Mouse (Mus musculus): ENCODE data around the gene Invs. TPM values are rescaled to one million over a fixed set of nuclear protein-coding genes. Genes with fewer than 3 reads are reported as not detected.

Gene Invs
- total and polyA plus RNA-seq, 3 experiments = 2.5 to 2.7 TPM; not detected in 1

DNA sequence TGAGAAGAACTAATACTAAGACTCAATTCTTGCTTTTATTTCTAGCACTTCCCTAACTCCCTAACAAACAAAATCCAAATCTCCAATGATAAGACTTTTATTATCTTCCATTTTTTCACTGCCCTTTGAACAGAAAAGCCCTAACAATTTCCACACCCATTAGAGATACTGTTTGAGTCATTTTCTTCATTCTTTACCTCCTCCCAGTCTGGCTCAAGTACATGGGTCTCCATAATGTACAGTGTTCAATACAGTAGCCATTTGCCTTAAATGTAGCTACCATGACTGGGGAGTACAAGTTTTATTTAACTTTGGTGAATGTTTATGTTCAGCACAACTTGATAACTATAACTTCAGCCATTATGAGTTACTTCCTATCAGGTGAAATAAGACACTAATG, 9.0 kb upstream of the Invs start:
- H3K4me1 ChIP-seq (ENCODE audit: control insufficient read depth in 1 of 2, insufficient read depth in 2 of 2, low read length in 2 of 2) = peaks cover 7 to 17% of the 10 kb centered on the region in 2 experiments; a peak in 3 of 4 replicates

DNA sequence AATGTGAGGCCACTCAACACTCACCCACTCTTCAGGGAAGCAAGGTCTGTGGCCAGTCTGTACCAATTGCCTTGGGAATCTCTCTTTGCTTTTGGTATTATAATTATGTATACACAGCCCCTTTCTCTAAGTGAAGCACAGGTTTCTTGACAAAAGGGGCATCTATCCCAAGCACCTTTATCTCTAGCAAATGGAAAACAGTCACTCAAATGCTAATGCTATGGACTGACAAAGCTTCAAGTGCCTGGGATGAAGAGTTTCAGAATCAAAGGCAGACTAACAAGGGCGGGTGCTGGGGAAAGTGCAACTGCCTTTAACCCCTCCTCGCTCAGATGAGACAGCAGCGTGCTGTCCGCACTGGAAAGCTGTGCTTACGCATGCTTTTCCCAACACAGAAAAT, 7.7 kb upstream of the Invs start:
- H3K4me1 ChIP-seq (ENCODE audit: control insufficient read depth in 1 of 2, insufficient read depth in 2 of 2, low read length in 2 of 2) = peaks cover 7 to 14% of the 10 kb centered on the region in 2 experiments; a peak in 3 of 4 replicates
- no peaks in the 10 kb centered on the region for H3K9me3 ChIP-seq (replicated peaks; ENCODE audit: insufficient read depth, low read length)
- H3K36me3 ChIP-seq (ENCODE audit: control insufficient read depth in 1 of 2, insufficient read depth in 2 of 2, low read length in 2 of 2) = peaks cover 0 to 18% of the 10 kb centered on the region in 2 experiments; a peak in 3 of 4 replicates
- no peaks in the 10 kb centered on the region for H3K27me3 ChIP-seq (ENCODE audit: control insufficient read depth in 1 of 2, insufficient read depth in 2 of 2, low read length in 2 of 2)
- TF ChIP-seq CTCF (IDR thresholded peaks at IDR 0.05 in 2 of 3, conservative IDR thresholded peaks at IDR 0.05 in 1 of 3; ENCODE audit: control insufficient read depth in 1 of 3, insufficient read depth in 1 of 3, low read depth in 2 of 3, low read length in 3 of 3, poor library complexity in 1 of 3, severe bottlenecking in 1 of 3) (no peak), EP300 (IDR thresholded peaks at IDR 0.05; ENCODE audit: low read depth in 1 of 2, low read length in 2 of 2) (no peak), MAX (IDR thresholded peaks at IDR 0.05; ENCODE audit: low read length) (no peak), USF1 (IDR thresholded peaks at IDR 0.05; ENCODE audit: low read depth, low read length) (no peak), POLR2AphosphoS2 (IDR thresholded peaks at IDR 0.05; ENCODE audit: low read length) (no peak), GATA1 (IDR thresholded peaks at IDR 0.05; ENCODE audit: low read depth, low read length) (no peak), MAFK (IDR thresholded peaks at IDR 0.05; ENCODE audit: borderline replicate concordance, low read depth, low read length) (no peak), ZNF384 (IDR thresholded peaks at IDR 0.05; ENCODE audit: low read depth, low read length) (no peak), RCOR1 (IDR thresholded peaks at IDR 0.05; ENCODE audit: low read depth, low read length) (no peak), SMC3 (IDR thresholded peaks at IDR 0.05; ENCODE audit: low read depth, low read length) (no peak), MAZ (IDR thresholded peaks at IDR 0.05; ENCODE audit: low read depth, low read length) (no peak), ELF1 (IDR thresholded peaks at IDR 0.05; ENCODE audit: low read depth, low read length) (no peak), SIN3A (IDR thresholded peaks at IDR 0.05; ENCODE audit: low read length) (no peak), TAL1 (IDR thresholded peaks at IDR 0.05; ENCODE audit: low read length) (no peak), KAT2A (conservative IDR thresholded peaks at IDR 0.05; ENCODE audit: low read depth, low read length) (no peak), TCF12 (IDR thresholded peaks at IDR 0.05; ENCODE audit: low read depth, low read length) (no peak), ZKSCAN1 (IDR thresholded peaks at IDR 0.05; ENCODE audit: low read depth, low read length) (no peak), MEF2A (IDR thresholded peaks at IDR 0.05; ENCODE audit: extremely low read depth, insufficient replicate concordance, low read depth, low read length, poor library complexity, severe bottlenecking) (no peak), NELFE (IDR thresholded peaks at IDR 0.05; ENCODE audit: low read depth, low read length) (no peak), CHD2 (IDR thresholded peaks at IDR 0.05; ENCODE audit: low read length) (no peak)
- peaks cover 43% of the 10 kb centered on the region for H3K79me2 ChIP-seq (ENCODE audit: control insufficient read depth, insufficient read depth, low read length, poor library complexity)
- no peak for DNase-seq (ENCODE audit: low read depth, low spot score)
- H3K9ac ChIP-seq (ENCODE audit: control insufficient read depth, low read depth, low read length, poor library complexity, severe bottlenecking) = no peak overlapping the region
- H3K4me3 ChIP-seq (ENCODE audit: control insufficient read depth in 1 of 2, insufficient read depth in 1 of 2, low read depth in 2 of 2, low read length in 2 of 2) = no peak overlapping the region
- no peak overlapping the region for H3K27ac ChIP-seq (ENCODE audit: control insufficient read depth, low read depth, low read length)

More for the DNA sequence above, 9.0 kb upstream of the Invs start:
- H3K27me3 ChIP-seq (ENCODE audit: control insufficient read depth in 1 of 2, insufficient read depth in 2 of 2, low read length in 2 of 2) = no peaks in the 10 kb centered on the region
- H3K9ac ChIP-seq (ENCODE audit: control insufficient read depth, low read depth, low read length, poor library complexity, severe bottlenecking) = no peak overlapping the region
- H3K36me3 ChIP-seq (ENCODE audit: control insufficient read depth in 1 of 2, insufficient read depth in 2 of 2, low read length in 2 of 2) = peaks cover 0 to 20% of the 10 kb centered on the region in 2 experiments; a peak in 3 of 4 replicates
- H3K79me2 ChIP-seq (ENCODE audit: control insufficient read depth, insufficient read depth, low read length, poor library complexity) = peaks cover 42% of the 10 kb centered on the region
- DNase-seq (ENCODE audit: low read depth, low spot score) = no peak
- TF ChIP-seq HCFC1 (IDR thresholded peaks at IDR 0.05; ENCODE audit: low read depth, low read length) (no peak), USF1 (IDR thresholded peaks at IDR 0.05; ENCODE audit: low read depth, low read length) (no peak), BHLHE40 (IDR thresholded peaks at IDR 0.05; ENCODE audit: borderline replicate concordance, low read depth, low read length) (no peak), MAZ (IDR thresholded peaks at IDR 0.05; ENCODE audit: low read depth, low read length) (no peak), GATA1 (IDR thresholded peaks at IDR 0.05; ENCODE audit: low read depth, low read length) (no peak), ELF1 (IDR thresholded peaks at IDR 0.05; ENCODE audit: low read depth, low read length) (no peak), ETS1 (IDR thresholded peaks at IDR 0.05; ENCODE audit: low read depth, low read length) (no peak)
- H3K4me3 ChIP-seq (ENCODE audit: control insufficient read depth in 1 of 2, insufficient read depth in 1 of 2, low read depth in 2 of 2, low read length in 2 of 2) = no peak overlapping the region
- H3K9me3 ChIP-seq (replicated peaks; ENCODE audit: insufficient read depth, low read length) = no peaks in the 10 kb centered on the region
- no peak overlapping the region for H3K27ac ChIP-seq (ENCODE audit: control insufficient read depth, low read depth, low read length)
